ENCODE assay signal across 26 mouse cellular contexts in the genomic region with DNA sequence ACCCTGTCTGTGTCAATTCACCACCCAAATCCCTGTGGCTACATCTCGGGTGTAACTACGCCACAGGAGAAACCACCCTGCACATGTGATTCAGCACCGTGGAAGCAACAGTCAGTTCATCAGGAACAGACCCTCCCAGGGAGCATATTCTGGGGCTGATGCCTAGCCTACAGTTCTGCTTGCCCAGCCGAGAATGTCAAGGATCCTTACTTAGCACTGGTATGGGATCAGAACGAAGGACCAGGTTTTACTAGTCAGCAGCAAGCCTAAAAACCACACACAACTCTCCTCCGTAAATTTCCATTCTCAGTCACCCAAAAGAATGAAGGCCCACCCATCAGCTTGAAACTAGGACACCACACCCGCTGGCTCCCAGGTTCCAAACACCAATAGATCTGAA. TPM values are rescaled to one million over a fixed set of nuclear protein-coding genes. Genes with fewer than 3 reads are reported as not detected.
DNase-seq lines count a peak whose midpoint lies in the region; ATAC-seq and TF ChIP-seq lines count a peak whose summit lies in the region.
"Had no signal": no experiment of that assay in that cellular context is flagged by ENCODE, and none has a peak within 500 bp of the region (broad histone marks: within the 10 kb centered on the region; RNA-seq: fewer than 3 reads in every experiment).

No protein-coding gene starts in this region.

- H3K27ac ChIP-seq in gastrocnemius, adult 2 months: peak overlapping the region; percentile 9; the same call in 1 of the 2 replicates
- no peak overlapping the region for H3K27ac ChIP-seq in midbrain, embryonic 11.5 days (ENCODE audit: low read depth, low read length)
- no peak overlapping the region for H3K27ac ChIP-seq in midbrain, embryonic 14.5 days (replicated peaks; ENCODE audit: low read depth, low read length)
- H3K27ac ChIP-seq in liver, embryonic 15.5 days (replicated peaks): peak overlapping the region; percentile 61
- H3K27ac ChIP-seq in hindbrain, embryonic 13.5 days: no peak overlapping the region
- H3K27ac ChIP-seq: embryonic facial prominence, embryonic 13.5 days; forebrain, embryonic 10.5 days; heart, embryonic 13.5 days; hindbrain, embryonic 12.5 days; intestine, embryonic 15.5 days had no signal

- H3K9me3 ChIP-seq in midbrain, embryonic 11.5 days (ENCODE audit: control insufficient read depth, low read length): no peaks in the 10 kb centered on the region
- no peaks in the 10 kb centered on the region for H3K9me3 ChIP-seq in midbrain, embryonic 14.5 days (ENCODE audit: control insufficient read depth, low read length)
- H3K9me3 ChIP-seq in liver, embryonic 15.5 days (replicated peaks): no peaks in the 10 kb centered on the region
- no peaks in the 10 kb centered on the region for H3K9me3 ChIP-seq in hindbrain, embryonic 13.5 days
- H3K9me3 ChIP-seq: embryonic facial prominence, embryonic 13.5 days; forebrain, embryonic 10.5 days; G1E; heart, embryonic 13.5 days; hindbrain, embryonic 12.5 days; intestine, embryonic 15.5 days had no signal

- H3K4me2 ChIP-seq in midbrain, embryonic 11.5 days: no peak overlapping the region
- no peak overlapping the region for H3K4me2 ChIP-seq in midbrain, embryonic 14.5 days (ENCODE audit: low read length)
- H3K4me2 ChIP-seq in liver, embryonic 15.5 days: peak overlapping the region; percentile 32
- no peak overlapping the region for H3K4me2 ChIP-seq in hindbrain, embryonic 13.5 days
- H3K4me2 ChIP-seq: embryonic facial prominence, embryonic 13.5 days; heart, embryonic 13.5 days; hindbrain, embryonic 12.5 days; intestine, embryonic 15.5 days had no signal

- H3K4me3 ChIP-seq in gastrocnemius, adult 2 months: no peak overlapping the region
- no peak overlapping the region for H3K4me3 ChIP-seq in midbrain, embryonic 11.5 days (ENCODE audit: low read depth, low read length)
- H3K4me3 ChIP-seq in midbrain, embryonic 14.5 days (replicated peaks; ENCODE audit: low read depth, low read length): no peak overlapping the region
- 0 out of 2 replicates have a peak overlapping the region, but pooled peaks have one; percentile 9 for H3K4me3 ChIP-seq in liver, embryonic 15.5 days (replicated peaks)
- no peak overlapping the region for H3K4me3 ChIP-seq in hindbrain, embryonic 13.5 days
- H3K4me3 ChIP-seq: embryonic facial prominence, embryonic 13.5 days; forebrain, embryonic 10.5 days; heart, embryonic 13.5 days; hindbrain, embryonic 12.5 days; intestine, embryonic 15.5 days had no signal

- H3K4me1 ChIP-seq in midbrain, embryonic 11.5 days (ENCODE audit: control insufficient read depth, insufficient read depth, low read length): peaks cover 19% of the 10 kb centered on the region
- H3K4me1 ChIP-seq in midbrain, embryonic 14.5 days (ENCODE audit: control insufficient read depth, insufficient read depth, low read length): peaks cover 30% of the 10 kb centered on the region
- H3K4me1 ChIP-seq in liver, embryonic 15.5 days (replicated peaks): peaks cover 91% of the 10 kb centered on the region
- H3K4me1 ChIP-seq in hindbrain, embryonic 13.5 days (replicated peaks): peaks cover 68% of the 10 kb centered on the region

- H3K9ac ChIP-seq in midbrain, embryonic 11.5 days (ENCODE audit: low read length): no peak overlapping the region
- no peak overlapping the region for H3K9ac ChIP-seq in midbrain, embryonic 14.5 days (replicated peaks; ENCODE audit: low read length)
- peak overlapping the region; percentile 20; the same call in 1 of the 2 replicates for H3K9ac ChIP-seq in liver, embryonic 15.5 days
- H3K9ac ChIP-seq in hindbrain, embryonic 13.5 days: no peak overlapping the region
- H3K9ac ChIP-seq: embryonic facial prominence, embryonic 13.5 days; heart, embryonic 13.5 days; hindbrain, embryonic 12.5 days; intestine, embryonic 15.5 days had no signal

- H3K27me3 ChIP-seq in midbrain, embryonic 11.5 days (ENCODE audit: control insufficient read depth, insufficient read depth, low read length): no peaks in the 10 kb centered on the region
- no peaks in the 10 kb centered on the region for H3K27me3 ChIP-seq in midbrain, embryonic 14.5 days (ENCODE audit: control insufficient read depth, insufficient read depth, low read length)
- H3K27me3 ChIP-seq in liver, embryonic 15.5 days: no peaks in the 10 kb centered on the region
- H3K27me3 ChIP-seq in hindbrain, embryonic 13.5 days: no peaks in the 10 kb centered on the region
- H3K27me3 ChIP-seq: CH12.LX; embryonic facial prominence, embryonic 13.5 days; heart, embryonic 13.5 days; hindbrain, embryonic 12.5 days; intestine, embryonic 15.5 days had no signal

- 93% methylated on average over 7 of the region's 7 CpGs for WGBS in midbrain, embryonic 11.5 days
- WGBS in midbrain, embryonic 14.5 days: 91% methylated on average over 7 of the region's 7 CpGs
- 63% methylated on average over 7 of the region's 7 CpGs for WGBS in liver, embryonic 15.5 days (ENCODE audit: insufficient replicate concordance)
- 90% methylated on average over 7 of the region's 7 CpGs for WGBS in hindbrain, embryonic 13.5 days

- no peak for ATAC-seq in midbrain, embryonic 11.5 days (ENCODE audit: low FRiP score)
- ATAC-seq in midbrain, embryonic 14.5 days (ENCODE audit: low FRiP score, low TSS enrichment): no peak
- no peak for ATAC-seq in liver, embryonic 15.5 days (ENCODE audit: insufficient read depth)
- no peak for ATAC-seq in hindbrain, embryonic 13.5 days (ENCODE audit: low FRiP score)
- ATAC-seq: forebrain, embryonic 14.5 days; intestine, embryonic 15.5 days had no signal

- no peaks in the 10 kb centered on the region for H3K36me3 ChIP-seq in midbrain, embryonic 11.5 days (ENCODE audit: control insufficient read depth, insufficient read depth, low read length)
- H3K36me3 ChIP-seq in midbrain, embryonic 14.5 days (ENCODE audit: control insufficient read depth, insufficient read depth, low read length): no peaks in the 10 kb centered on the region
- H3K36me3 ChIP-seq in liver, embryonic 15.5 days (replicated peaks): peaks cover 71% of the 10 kb centered on the region
- no peaks in the 10 kb centered on the region for H3K36me3 ChIP-seq in hindbrain, embryonic 13.5 days
- H3K36me3 ChIP-seq: embryonic facial prominence, embryonic 13.5 days; heart, embryonic 13.5 days; hindbrain, embryonic 12.5 days; intestine, embryonic 15.5 days had no signal

- intact Hi-C loops in gastrocnemius, adult 2 months (cut with DNase I): no loop called here
- intact Hi-C loops in gastrocnemius, postnatal 36 days (cut with DNase I): no loop called here

- TF ChIP-seq CTCF in gastrocnemius, adult 2 months (IDR thresholded peaks at IDR 0.05): no peak

- no peak for DNase-seq in gastrocnemius, adult 2 months
- no peak for DNase-seq in gastrocnemius, postnatal 36 days
- peak; percentile 54 for DNase-seq in midbrain, embryonic 11.5 days (ENCODE audit: low spot score, missing footprints)
- DNase-seq in midbrain, embryonic 14.5 days: no peak
- peak; percentile 11 for DNase-seq in naive thymus-derived CD4-positive, alpha-beta T cell, adult 2 months (ENCODE audit: low read depth)
- DNase-seq in lung, postnatal 14 days: no peak
- DNase-seq: adrenal gland, postnatal 14 days; cerebellum, adult 18-20 months; cerebellum, adult 9-11 months; cerebellum, postnatal 36 days; gastrocnemius, postnatal 14 days; heart, postnatal 10 days; heart, postnatal 4 days had no signal

RNA-seq across cellular contexts. Expression of a gene that starts 51.1 kb away (rescaled TPM):
- total RNA-seq in gastrocnemius, adult 2 months (2021): not detected
- not detected for total RNA-seq in gastrocnemius, postnatal 36 days (2021)
- polyA plus RNA-seq in midbrain, embryonic 11.5 days (2014; fragmentation: Nextera tagmentation; extraction: Ambion mirVana): not detected in 2 replicates
- not detected in 2 replicates for polyA plus RNA-seq in midbrain, embryonic 14.5 days (2014; fragmentation: Nextera tagmentation; extraction: Ambion mirVana)
- polyA plus RNA-seq in liver, embryonic 15.5 days (2015; fragmentation: Nextera tagmentation; extraction: Ambion mirVana): 0.24 TPM in 1 of 2 replicates, not detected in the other
- not detected in 2 replicates for polyA plus RNA-seq in hindbrain, embryonic 13.5 days (2015; fragmentation: Nextera tagmentation; extraction: Ambion mirVana)
- total RNA-seq: adrenal gland, postnatal 14 days; CH12.LX; G1E; gastrocnemius, postnatal 14 days; granulocyte monocyte progenitor cell, adult 5-6 weeks; heart, adult 8-10 months; heart, postnatal 10 days; heart, postnatal 4 days had no signal
- polyA plus RNA-seq: embryonic facial prominence, embryonic 13.5 days; forebrain, embryonic 14.5 days; frontal cortex, adult 2 months; G1E; heart, embryonic 13.5 days; hindbrain, embryonic 12.5 days; intestine, embryonic 15.5 days had no signal

RNA-seq across cellular contexts. Expression of a gene that starts 59.7 kb away (rescaled TPM):
- 1 to 10 TPM; 5.8 to 8.7 TPM for total RNA-seq in gastrocnemius, adult 2 months (2021)
- 1 to 10 TPM; 5.4 to 6.4 TPM for total RNA-seq in gastrocnemius, postnatal 36 days (2021)
- polyA plus RNA-seq in midbrain, embryonic 11.5 days (2014; fragmentation: Nextera tagmentation; extraction: Ambion mirVana): 82.5 and 85.0 TPM in 2 replicates
- polyA plus RNA-seq in midbrain, embryonic 14.5 days (2014; fragmentation: Nextera tagmentation; extraction: Ambion mirVana): 76.4 and 149 TPM in 2 replicates
- 85.9 and 94.7 TPM in 2 replicates for polyA plus RNA-seq in liver, embryonic 15.5 days (2015; fragmentation: Nextera tagmentation; extraction: Ambion mirVana)
- 242 and 243 TPM in 2 replicates for polyA plus RNA-seq in hindbrain, embryonic 13.5 days (2015; fragmentation: Nextera tagmentation; extraction: Ambion mirVana)

Comparison
In these comparisons a context has a peak if more than half of its experiments do, and no peak if none do; other contexts are left out.
1. DNase-seq: peak in midbrain, embryonic 11.5 days (single experiment) and naive thymus-derived CD4-positive, alpha-beta T cell, adult 2 months (single experiment); none in gastrocnemius, adult 2 months (single experiment), gastrocnemius, postnatal 36 days (0 of 2), midbrain, embryonic 14.5 days (single experiment) and lung, postnatal 14 days (single experiment).
2. H3K27ac ChIP-seq: peak in gastrocnemius, adult 2 months (single experiment) and liver, embryonic 15.5 days (single experiment); none in midbrain, embryonic 11.5 days (single experiment), midbrain, embryonic 14.5 days (single experiment) and hindbrain, embryonic 13.5 days (single experiment).